Mouse (Mus musculus) cerebellum, postnatal 36 days (tissue): ENCODE measurements around the gene Prps1l1.

Source experiments
- DNase-seq, 2 experiments: peaks; one replicate each; pipeline ENCODE4 v3.0.0; 2021 to 2022; ENCODE audit warnings: mixed read lengths in 2 of 2

The Prps1l1 gene

GRCm38 (mm10) chr12:35025916-35026432 is 41.4 kb downstream of the Prps1l1 start:
- DNase-seq = no peak

- DNase-seq = no peak
Observed at GRCm38 (mm10) chr12:35027533-35027932, 43.0 kb downstream of the Prps1l1 start.
